Mouse (Mus musculus) ES-CJ7 (cell line): Measurements from ENCODE around the gene Nuf2.

Experiments
- DNase-seq: peaks from one replicate; pipeline ENCODE4 v3.0.0; 2011; ENCODE audit warnings: low read depth, low spot score

The Nuf2 gene

GRCm38 (mm10) chr1:169471185-169471584 is 60.1 kb downstream of the Nuf2 start:
- DNase-seq, result no peak

GRCm38 (mm10) chr1:169467791-169468190 is 63.5 kb downstream of the Nuf2 start:
- no peak for DNase-seq

- DNase-seq, result no peak
These were observed 68.7 kb downstream of the Nuf2 start for GRCm38 (mm10) chr1:169462386-169463115.

GRCm38 (mm10) chr1:169459071-169459782 is 72.0 kb downstream of the Nuf2 start:
- peak; percentile 77 for DNase-seq
